Mouse (Mus musculus) embryonic facial prominence, embryonic 10.5 days (tissue): Measurements from ENCODE around the gene Peg10. TPM values are rescaled to one million over a fixed set of nuclear protein-coding genes. Genes with fewer than 3 reads are reported as not detected.

Source experiments
- DNase-seq: peaks from one replicate; pipeline ENCODE4 v3.0.0-alpha.2; 2017; ENCODE audit warnings: low spot score
- H3K27ac ChIP-seq: fragments of 300-500 bp; sonication (generic); replicated peaks from 2 replicates; pipeline ENCODE4 v1.5.1; 2016; ENCODE audit warnings: mild to moderate bottlenecking
- H3K27me3 ChIP-seq: fragments of 300-500 bp; sonication (generic); replicated peaks from 2 replicates; pipeline ENCODE4 v1.6.1; 2016; ENCODE audit warnings: low read depth, mild to moderate bottlenecking; ENCODE audit not compliant: poor library complexity, severe bottlenecking
- H3K36me3 ChIP-seq: fragments of 300-500 bp; sonication (generic); replicated peaks from 2 replicates; pipeline ENCODE4 v1.6.1; 2016; ENCODE audit warnings: mild to moderate bottlenecking, moderate library complexity
- H3K4me1 ChIP-seq: fragments of 300-500 bp; sonication (generic); 2 replicates; pipeline ENCODE4 v1.6.1; 2016
- H3K4me3 ChIP-seq: fragments of 300-500 bp; sonication (generic); 2 replicates; pipeline ENCODE4 v1.5.1; 2016; ENCODE audit warnings: mild to moderate bottlenecking, moderate library complexity
- H3K9me3 ChIP-seq: fragments of 300-500 bp; sonication (generic); 2 replicates; pipeline ENCODE4 v1.6.1; 2016; ENCODE audit warnings: mild to moderate bottlenecking
- WGBS: fragments of 180-500 bp; shearing (Covaris S2); methylation state at CpG from one replicate; pipeline ENCODE4 v1.1.7; 2016; 5-methylcytosine and 5-hydroxymethylcytosine counted together
- polyA plus RNA-seq: library from polyadenylated mRNA; unstranded; fragments of >200 nt; fragmentation: Nextera tagmentation; extraction: Ambion mirVana; gene quantifications from 2 replicates; pipeline ENCODE4 v1.2.1, GENCODE M21; 2016

Peg10 gene
- polyA plus RNA-seq, 1 experiment from 2014 or later, result 15.7 TPM

DNA sequence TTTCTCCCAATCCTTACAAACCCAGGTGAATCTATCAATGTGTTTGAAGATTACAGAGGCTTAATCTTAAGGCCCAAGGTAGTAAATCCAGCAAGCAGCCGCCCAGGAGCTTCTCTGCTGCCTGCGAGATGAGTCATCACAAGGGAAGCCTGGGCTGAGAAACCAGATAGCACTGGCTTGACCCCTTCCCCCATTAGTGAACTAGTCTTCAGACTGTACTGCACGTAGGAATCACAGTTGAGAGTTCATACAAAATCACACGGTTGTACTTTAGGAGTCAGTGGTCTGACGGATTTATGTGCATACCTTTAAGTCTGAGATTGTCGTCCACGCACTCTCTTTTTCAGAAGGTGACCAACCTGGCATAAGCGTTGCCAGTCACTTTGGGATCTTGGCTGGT, 13.9 kb upstream of the Peg10 start:
- H3K9me3 ChIP-seq, result no peaks in the 10 kb centered on the region
- peak overlapping the region; percentile 48 for H3K27ac ChIP-seq
- peaks cover 7% of the 10 kb centered on the region; the same call in 1 of the 2 replicates for H3K36me3 ChIP-seq
- no peak overlapping the region for H3K4me3 ChIP-seq
- H3K4me1 ChIP-seq, result peaks cover 26% of the 10 kb centered on the region
- WGBS, result 70% methylated on average over 8 of the region's 8 CpGs
- no peaks in the 10 kb centered on the region for H3K27me3 ChIP-seq
- DNase-seq, result no peak

DNA sequence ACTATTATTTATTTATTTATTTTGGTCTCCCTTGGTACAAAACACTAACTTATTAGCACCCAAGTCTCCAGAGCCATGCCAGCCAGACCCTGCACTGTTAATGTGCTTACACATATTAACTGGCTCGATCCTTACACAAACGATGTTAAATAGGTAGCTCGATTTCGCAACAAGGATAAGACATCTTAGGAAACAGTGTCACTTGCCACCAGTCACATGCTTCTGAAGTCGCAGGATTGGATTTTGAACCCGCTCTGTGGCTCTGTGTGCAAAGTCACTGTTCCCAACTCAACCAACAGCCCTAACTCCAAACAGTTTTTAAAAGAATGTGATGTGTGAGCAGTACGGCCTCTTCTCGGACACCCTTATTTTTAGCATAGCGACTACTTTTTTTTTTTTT, 10.7 kb upstream of the Peg10 start:
- 86% methylated on average over 9 of the region's 9 CpGs for WGBS
- Histone ChIP-seq H3K9me3 (no peaks in the 10 kb centered on the region), H3K27me3 (no peaks in the 10 kb centered on the region), H3K4me3 (no peak overlapping the region), H3K27ac (no peak overlapping the region), H3K36me3 (peaks cover 7% of the 10 kb centered on the region; the same call in 1 of the 2 replicates), H3K4me1 (peaks cover 57% of the 10 kb centered on the region)
- no peak for DNase-seq

DNA sequence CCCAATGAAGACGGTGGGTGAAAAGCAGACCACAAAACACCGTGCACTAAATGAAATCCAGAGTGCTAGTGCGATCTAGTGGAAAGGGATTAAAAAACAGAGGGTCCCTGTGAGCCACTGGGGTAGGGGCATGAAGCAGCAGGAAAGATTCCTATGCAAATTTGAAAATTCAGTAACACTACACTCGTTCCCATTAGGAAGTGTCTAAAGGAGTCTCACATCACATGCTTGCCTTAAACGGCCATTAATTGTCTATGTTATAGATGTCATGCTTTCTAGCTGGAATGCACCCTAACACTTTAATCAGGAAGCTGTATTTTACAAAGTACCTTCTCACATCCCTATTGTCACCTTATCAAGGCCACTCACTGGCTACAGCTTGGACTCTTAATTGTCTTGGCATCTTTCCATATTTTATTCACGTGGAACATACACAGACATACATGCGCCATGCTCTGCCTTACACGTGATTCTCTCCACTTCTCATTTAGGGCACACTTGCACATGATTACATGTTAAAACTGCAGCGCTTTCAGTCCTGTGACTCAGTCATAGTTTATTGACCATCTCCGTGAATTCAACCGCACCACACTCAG, 9.0 kb upstream of the Peg10 start:
- Histone ChIP-seq H3K27ac (peak overlapping the region; percentile 45), H3K9me3 (no peaks in the 10 kb centered on the region), H3K4me3 (no peak overlapping the region), H3K36me3 (peaks cover 7% of the 10 kb centered on the region; the same call in 1 of the 2 replicates), H3K27me3 (no peaks in the 10 kb centered on the region), H3K4me1 (peaks cover 58% of the 10 kb centered on the region)
- DNase-seq, result no peak
- 37% methylated on average over 11 of the region's 11 CpGs for WGBS

DNA sequence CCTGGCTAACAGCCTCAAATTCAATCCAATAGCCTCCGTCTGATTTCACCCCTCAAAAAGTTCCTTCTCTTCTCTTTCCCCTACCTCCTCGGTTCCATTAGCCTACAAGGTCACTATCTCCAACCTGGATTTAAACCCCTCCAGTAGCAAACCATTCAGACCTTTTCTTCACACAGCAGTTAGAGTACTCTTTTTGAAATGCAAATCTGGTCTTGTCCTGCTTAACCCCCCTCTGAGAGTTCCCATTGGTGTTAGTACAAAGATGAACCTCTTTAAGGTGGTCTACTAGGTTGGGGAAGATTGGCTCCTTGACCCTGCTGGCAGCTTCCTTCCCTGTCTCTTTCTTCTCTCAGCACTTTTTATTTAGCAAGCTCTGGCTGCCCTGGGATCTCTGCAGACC, 8.4 kb upstream of the Peg10 start:
- Histone ChIP-seq H3K4me1 (peaks cover 53% of the 10 kb centered on the region), H3K27me3 (no peaks in the 10 kb centered on the region), H3K4me3 (no peak overlapping the region), H3K36me3 (peaks cover 7% of the 10 kb centered on the region; the same call in 1 of the 2 replicates), H3K9me3 (no peaks in the 10 kb centered on the region), H3K27ac (peak overlapping the region; percentile 45)
- WGBS, result 13% methylated on average over 2 of the region's 2 CpGs
- no peak for DNase-seq

DNA sequence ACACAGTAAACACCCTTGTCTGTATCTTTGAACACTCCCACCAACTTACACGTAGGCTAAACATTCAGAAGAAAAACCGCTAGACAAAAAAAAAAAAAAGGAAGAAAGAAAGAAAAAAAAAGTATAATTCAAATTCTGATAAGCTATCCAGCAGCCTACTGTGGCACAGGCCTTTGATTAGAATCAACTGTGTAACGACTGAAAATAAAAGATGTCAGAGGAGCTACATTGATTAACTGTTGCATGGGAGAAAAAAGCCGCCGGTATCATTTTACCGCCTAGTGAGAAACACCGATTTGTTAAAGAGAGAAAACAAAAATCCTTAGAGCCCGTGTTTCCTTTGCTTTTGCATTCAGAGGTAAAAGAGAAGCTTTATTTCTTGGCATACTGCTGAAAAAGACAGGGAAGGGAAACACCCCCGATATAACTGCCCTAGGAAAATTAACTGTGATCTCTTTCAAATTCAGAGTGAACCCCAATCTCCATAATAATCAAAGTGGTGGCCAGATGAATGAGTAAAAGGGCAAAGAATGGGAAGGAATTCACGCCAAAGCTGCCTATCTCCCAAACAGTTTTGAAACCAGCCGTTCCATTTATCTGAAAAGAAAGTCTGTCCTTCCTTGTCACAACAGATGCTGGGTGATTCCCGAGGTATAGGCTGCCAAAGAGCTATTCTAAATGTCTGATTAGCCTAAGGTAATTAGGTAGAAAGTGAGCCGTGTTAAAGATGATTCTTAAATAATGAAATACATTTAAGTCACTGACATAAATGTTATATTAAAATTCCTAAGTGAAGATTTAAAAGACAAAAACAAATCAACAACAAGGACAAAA, 7.4 kb upstream of the Peg10 start:
- DNase-seq, result no peak
- no peak overlapping the region for H3K27ac ChIP-seq

DNA sequence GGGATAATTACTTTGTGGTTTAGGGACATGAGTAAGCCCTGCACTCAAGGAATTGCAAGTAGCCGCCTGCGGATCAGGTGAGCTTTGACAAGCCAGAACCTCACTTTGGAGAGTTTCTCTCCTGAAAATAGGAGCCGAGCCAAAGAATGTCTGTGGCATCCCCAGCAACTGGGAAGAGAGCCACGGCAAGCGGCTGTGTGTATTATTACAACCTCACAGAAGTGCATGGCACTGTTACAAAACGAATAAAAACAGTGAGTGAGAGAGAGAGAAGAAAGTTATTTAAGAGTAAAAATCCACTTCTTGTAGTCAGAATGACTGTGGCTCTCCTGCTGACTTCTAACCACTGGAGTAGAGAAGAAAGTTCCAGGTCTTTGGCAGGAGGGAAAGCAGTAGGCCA, 6.6 kb upstream of the Peg10 start:
- Histone ChIP-seq H3K27me3 (no peaks in the 10 kb centered on the region), H3K4me3 (no peak overlapping the region), H3K27ac (peak overlapping the region; percentile 40; the same call in 1 of the 2 replicates), H3K36me3 (peaks cover 5% of the 10 kb centered on the region; the same call in 1 of the 2 replicates), H3K4me1 (peaks cover 53% of the 10 kb centered on the region), H3K9me3 (no peaks in the 10 kb centered on the region)
- DNase-seq, result no peak
- WGBS, result 38% methylated on average over 6 of the region's 6 CpGs

More for the DNA sequence above, 7.4 kb upstream of the Peg10 start:
- H3K27me3 ChIP-seq, result no peaks in the 10 kb centered on the region
- H3K4me3 ChIP-seq, result no peak overlapping the region
- H3K36me3 ChIP-seq, result peaks cover 7% of the 10 kb centered on the region; the same call in 1 of the 2 replicates
- 10% methylated on average over 13 of the region's 13 CpGs for whole genome bisulfite sequencing
- peaks cover 53% of the 10 kb centered on the region for H3K4me1 ChIP-seq
- no peaks in the 10 kb centered on the region for H3K9me3 ChIP-seq

DNA sequence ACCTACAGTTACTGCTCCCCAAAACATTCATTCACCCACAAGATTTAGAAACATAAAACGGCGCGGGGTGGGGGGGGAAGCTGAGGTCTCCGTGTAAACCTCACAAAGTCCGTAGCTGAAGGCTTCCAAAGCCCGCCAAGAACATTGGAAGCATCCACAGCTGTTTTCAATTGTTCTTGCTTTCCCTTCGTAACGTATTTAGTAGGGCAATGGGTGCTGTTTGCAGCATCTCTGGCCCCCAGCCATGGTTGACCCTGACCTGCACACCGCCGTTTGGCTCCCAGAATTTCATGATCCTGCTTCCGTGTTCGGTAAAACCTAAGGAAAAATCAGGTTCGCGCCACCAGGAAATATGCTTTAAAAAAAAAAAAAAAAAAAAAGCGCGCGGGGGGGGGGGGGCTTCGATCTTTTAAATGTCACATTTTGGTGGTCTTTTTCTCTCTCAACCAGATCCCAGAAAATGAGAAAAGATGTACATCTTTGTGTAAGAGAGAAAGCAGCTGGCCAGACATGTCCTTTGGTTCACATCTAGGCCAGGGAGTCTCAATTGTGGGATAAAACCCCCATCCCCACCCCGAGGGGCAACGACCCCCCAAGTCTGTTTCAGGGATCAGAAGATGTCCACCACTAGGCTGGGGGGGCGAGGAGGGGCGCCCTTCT, 940 bp upstream of the Peg10 start:
- Histone ChIP-seq H3K9me3 (peaks cover 29% of the 10 kb centered on the region), H3K4me1 (peaks cover 18% of the 10 kb centered on the region), H3K27ac (peak overlapping the region; percentile 91), H3K36me3 (peaks cover 20% of the 10 kb centered on the region), H3K27me3 (no peaks in the 10 kb centered on the region), H3K4me3 (peak overlapping the region; percentile 62)
- peak; percentile 59 for DNase-seq
- WGBS, result 39% methylated on average over 22 of the region's 22 CpGs

DNA sequence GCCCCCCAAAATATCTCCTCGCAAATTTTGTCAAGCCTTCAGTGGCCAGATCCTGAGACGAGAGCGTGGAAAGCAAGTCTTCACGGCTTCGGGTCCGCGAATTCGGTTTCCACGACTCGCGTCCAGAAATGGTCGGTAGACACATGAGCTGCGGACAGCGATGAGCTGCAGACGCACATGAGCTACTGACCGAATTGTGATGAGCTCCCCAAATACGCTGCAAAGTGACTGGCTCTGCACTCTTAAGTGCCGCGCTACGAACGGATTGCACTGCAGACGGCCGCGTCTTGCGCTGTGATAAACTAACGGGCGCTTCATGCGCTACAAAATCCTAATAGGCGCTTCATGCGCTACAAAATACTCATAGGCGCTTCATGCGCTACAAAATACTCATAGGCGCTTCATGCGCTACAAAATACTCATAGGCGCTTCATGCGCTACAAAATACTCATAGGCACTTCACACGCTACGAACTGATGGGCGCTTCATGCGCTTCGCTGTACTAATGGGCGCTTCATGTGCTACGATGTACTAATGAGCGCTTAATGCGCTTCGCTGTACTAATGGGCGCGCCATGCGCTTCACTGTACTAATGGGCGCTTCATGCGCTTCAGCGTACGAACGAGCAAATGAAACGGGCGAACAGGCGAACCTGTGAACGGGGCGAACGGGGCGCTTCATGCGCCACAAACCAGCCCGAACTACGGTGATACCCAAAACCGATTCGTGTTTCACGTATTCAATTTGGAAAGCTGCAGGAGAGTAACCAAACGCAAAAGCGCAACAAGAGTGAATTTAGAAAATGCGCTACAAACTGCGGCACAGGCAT, 785 bp downstream of the Peg10 start:
- no peaks in the 10 kb centered on the region for H3K27me3 ChIP-seq
- 57% methylated on average over 71 of the region's 71 CpGs for WGBS
- peaks cover 29% of the 10 kb centered on the region for H3K9me3 ChIP-seq
- H3K4me3 ChIP-seq, result peak overlapping the region; percentile 62
- DNase-seq, result peak; percentile 58
- peak overlapping the region; percentile 91 for H3K27ac ChIP-seq
- H3K36me3 ChIP-seq, result peaks cover 20% of the 10 kb centered on the region
- H3K4me1 ChIP-seq, result peaks cover 10% of the 10 kb centered on the region

DNA sequence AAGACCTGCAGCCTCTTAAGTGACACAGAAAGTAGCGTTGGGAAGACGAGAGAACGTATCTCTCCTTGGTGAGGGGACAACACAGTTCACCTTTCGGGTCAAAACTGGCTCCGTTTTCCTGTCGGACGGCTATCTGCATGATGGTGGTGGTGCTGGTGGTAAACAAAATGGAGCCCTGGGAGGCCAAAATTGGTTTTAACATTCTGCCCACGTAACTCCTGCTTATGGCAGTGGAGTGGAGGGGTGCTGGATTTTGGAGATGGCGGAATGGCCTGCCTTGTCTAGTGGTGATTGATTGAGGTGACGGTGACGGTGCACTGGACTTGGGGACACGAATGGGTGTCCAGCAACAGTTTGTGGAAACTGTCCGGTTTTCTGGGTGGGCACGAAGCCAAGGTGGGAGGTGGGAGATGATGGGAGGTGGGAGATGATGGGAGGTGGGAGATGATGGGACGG, 1.4 kb downstream of the Peg10 start:
- Histone ChIP-seq H3K4me1 (peaks cover 10% of the 10 kb centered on the region), H3K27ac (peak overlapping the region; percentile 91), H3K4me3 (peak overlapping the region; percentile 62), H3K9me3 (peaks cover 29% of the 10 kb centered on the region), H3K27me3 (no peaks in the 10 kb centered on the region), H3K36me3 (peaks cover 20% of the 10 kb centered on the region)
- DNase-seq, result no peak
- WGBS, result 57% methylated on average over 15 of the region's 15 CpGs

DNA sequence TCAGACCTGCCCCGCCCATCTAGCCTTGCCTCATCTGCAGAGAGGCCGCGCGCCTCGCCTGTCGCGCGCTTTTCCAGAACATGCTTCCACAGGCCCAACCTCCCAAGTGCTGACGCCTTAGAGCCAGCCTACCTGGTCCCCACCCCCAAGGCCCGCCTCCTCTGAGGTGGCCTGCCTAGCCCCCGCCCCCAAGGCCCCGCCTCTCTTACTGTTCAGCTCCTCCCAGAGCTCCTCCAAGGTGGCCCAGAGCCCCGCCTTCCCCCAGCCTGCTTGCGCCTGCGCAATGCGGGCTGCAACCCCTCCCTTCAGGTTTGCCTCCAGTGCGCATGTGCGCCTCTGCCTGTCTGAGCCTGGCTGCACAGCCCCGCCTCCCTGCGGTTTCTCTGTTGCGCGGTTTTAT, 2.0 kb downstream of the Peg10 start:
- 49% methylated on average over 22 of the region's 22 CpGs for WGBS

DNA sequence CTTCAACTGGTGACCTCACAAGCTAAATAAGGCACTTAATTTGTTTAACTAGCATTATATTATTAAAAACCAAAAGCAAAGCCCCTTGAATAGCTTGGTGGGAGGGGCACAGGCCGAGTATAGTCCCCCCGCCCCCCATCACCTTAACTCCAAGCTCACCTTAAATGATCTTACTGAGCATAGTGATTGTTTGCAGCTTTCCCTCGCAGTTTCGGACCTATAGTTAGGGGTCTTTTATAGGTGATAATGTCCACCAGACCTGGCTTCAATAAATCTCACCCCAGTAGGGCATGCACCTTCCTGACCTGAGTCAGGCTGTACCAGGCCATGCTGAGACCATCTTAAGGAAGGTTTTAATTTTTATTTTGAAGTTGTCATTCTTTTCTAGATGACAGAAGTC, 4.2 kb downstream of the Peg10 start:
- Histone ChIP-seq H3K36me3 (peaks cover 48% of the 10 kb centered on the region), H3K27ac (no peak overlapping the region), H3K4me3 (peak overlapping the region; percentile 19; the same call in 1 of the 2 replicates), H3K4me1 (peaks cover 10% of the 10 kb centered on the region), H3K9me3 (peaks cover 54% of the 10 kb centered on the region), H3K27me3 (no peaks in the 10 kb centered on the region)
- WGBS, result 74% methylated on average over 4 of the region's 4 CpGs
- no peak for DNase-seq

More for the DNA sequence above, 2.0 kb downstream of the Peg10 start:
- peaks cover 26% of the 10 kb centered on the region for H3K36me3 ChIP-seq
- peak overlapping the region; percentile 62 for H3K4me3 ChIP-seq
- peaks cover 10% of the 10 kb centered on the region for H3K4me1 ChIP-seq
- no peaks in the 10 kb centered on the region for H3K27me3 ChIP-seq
- peak; percentile 97 for DNase-seq
- H3K9me3 ChIP-seq, result peaks cover 33% of the 10 kb centered on the region
- H3K27ac ChIP-seq, result peak overlapping the region; percentile 91

DNA sequence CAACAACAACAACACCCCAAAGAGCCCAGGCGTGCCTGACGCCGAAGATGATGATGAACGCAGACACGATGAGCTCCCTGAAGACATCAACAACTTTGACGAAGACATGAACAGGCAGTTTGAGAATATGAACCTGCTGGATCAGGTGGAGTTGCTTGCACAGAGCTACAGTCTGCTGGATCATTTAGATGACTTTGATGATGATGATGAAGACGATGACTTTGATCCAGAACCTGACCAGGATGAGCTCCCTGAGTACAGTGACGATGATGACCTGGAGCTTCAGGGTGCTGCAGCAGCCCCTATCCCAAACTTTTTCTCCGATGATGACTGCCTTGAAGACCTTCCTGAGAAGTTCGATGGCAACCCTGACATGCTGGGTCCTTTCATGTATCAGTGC, 7.2 kb downstream of the Peg10 start:
- H3K9me3 ChIP-seq, result peaks cover 33% of the 10 kb centered on the region
- peaks cover 56% of the 10 kb centered on the region for H3K36me3 ChIP-seq
- H3K4me1 ChIP-seq, result peaks cover 7% of the 10 kb centered on the region
- no peak for DNase-seq
- H3K27me3 ChIP-seq, result no peaks in the 10 kb centered on the region
- no peak overlapping the region for H3K27ac ChIP-seq
- WGBS, result 95% methylated on average over 10 of the region's 10 CpGs
- H3K4me3 ChIP-seq, result no peak overlapping the region
